Mouse (Mus musculus): ENCODE data around the gene Gm10974.

DNA sequence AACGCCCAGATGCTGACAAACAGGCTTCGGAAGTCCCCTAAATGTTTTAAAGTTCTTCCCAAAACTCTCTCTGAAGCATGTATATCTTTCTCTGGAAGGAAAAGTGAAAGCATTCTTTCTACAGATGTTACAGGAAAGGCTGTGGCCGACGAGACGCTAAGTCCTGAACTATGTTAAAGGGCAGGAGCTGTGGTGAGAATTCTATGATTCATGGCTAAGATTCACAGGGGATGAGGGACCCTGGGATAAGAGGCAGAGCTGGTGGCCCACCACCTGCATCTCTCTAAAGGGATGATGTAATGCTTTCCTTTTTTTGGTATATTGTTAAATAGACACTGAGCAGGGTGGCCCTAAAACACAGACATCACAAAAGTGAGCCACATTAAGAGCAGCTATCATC is 22.4 kb upstream of the Gm10974 start:
- TF ChIP-seq CTCF (IDR thresholded peaks at IDR 0.05; ENCODE audit: borderline replicate concordance, insufficient read depth, low read depth, low read length) (no peak), POLR2A (IDR thresholded peaks at IDR 0.05; ENCODE audit: borderline replicate concordance, insufficient read depth, low read length) (no peak)

Measured in cerebellum, adult 2 months (tissue).